Mouse (Mus musculus) lung, postnatal 0 days (tissue): Measurements from ENCODE around the gene Gfra1. TPM values are rescaled to one million over a fixed set of nuclear protein-coding genes. Genes with fewer than 3 reads are reported as not detected.

ENCODE experiments used
- ATAC-seq: fragments of 200-750 bp; cut with Nextera tagmentation; 2 replicates; pipeline ENCODE4 v1.8.0; 2017; ENCODE audit warnings: moderate library complexity
- DNase-seq: peaks from one replicate; pipeline ENCODE4 v3.0.0-alpha.2; 2016; ENCODE audit warnings: low spot score
- H3K27ac ChIP-seq: fragments of 300-500 bp; sonication (generic); 2 replicates; pipeline ENCODE4 v1.5.1; 2014; ENCODE audit warnings: antibody characterized with exemption, mild to moderate bottlenecking, low read length, mixed read lengths
- H3K27me3 ChIP-seq: fragments of 300-500 bp; sonication (generic); replicated peaks from 2 replicates; pipeline ENCODE4 v1.6.1; 2014; ENCODE audit warnings: low read length, mixed read lengths; ENCODE audit not compliant: insufficient read depth
- H3K36me3 ChIP-seq: fragments of 300-500 bp; sonication (generic); 2 replicates; pipeline ENCODE4 v1.6.1; 2014; ENCODE audit warnings: low read length, mixed read lengths; ENCODE audit not compliant: insufficient read depth
- H3K4me1 ChIP-seq: fragments of 300-500 bp; sonication (generic); 2 replicates; pipeline ENCODE4 v1.6.1; 2014; ENCODE audit warnings: antibody characterized with exemption, low read depth, low read length, mixed read lengths; ENCODE audit not compliant: insufficient read depth
- H3K4me2 ChIP-seq: fragments of 300-500 bp; sonication (generic); replicated peaks from 2 replicates; pipeline ENCODE4 v1.6.1; 2014; ENCODE audit warnings: low read depth, mild to moderate bottlenecking, low read length, moderate library complexity, mixed read lengths
- H3K4me3 ChIP-seq: fragments of 300-500 bp; sonication (generic); 2 replicates; pipeline ENCODE4 v1.5.1; 2014; ENCODE audit warnings: low read depth, low read length
- H3K9ac ChIP-seq: fragments of 300-500 bp; sonication (generic); replicated peaks from 2 replicates; pipeline ENCODE4 v1.6.1; 2014; ENCODE audit warnings: low read depth, mild to moderate bottlenecking
- H3K9me3 ChIP-seq: fragments of 300-500 bp; sonication (generic); 2 replicates; pipeline ENCODE4 v1.6.1; 2016; ENCODE audit warnings: low read length, mixed read lengths
- CTCF ChIP-seq: IDR thresholded peaks from 2 replicates; pipeline ENCODE4 v1.5.1; 2016; ENCODE audit warnings: antibody characterized with exemption, mild to moderate bottlenecking
- EP300 ChIP-seq: IDR thresholded peaks from 2 replicates; pipeline ENCODE4 v1.6.1; 2016; ENCODE audit warnings: antibody characterized with exemption, mild to moderate bottlenecking, control low read depth
- WGBS: fragments of 180-500 bp; shearing (Covaris S2); extraction: QIAGEN DNeasy Blood & Tissue Kit; methylation state at CpG from one replicate; pipeline ENCODE4 v1.1.7; 2014; 5-methylcytosine and 5-hydroxymethylcytosine counted together
- polyA plus RNA-seq: library from polyadenylated mRNA; unstranded; fragments of >200 nt; fragmentation: Nextera tagmentation; extraction: Ambion mirVana; gene quantifications from 2 replicates; pipeline ENCODE4 v1.2.1, GENCODE M21; 2015

The Gfra1 gene
- polyA plus RNA-seq, 1 experiment from 2014 or later = 6.2 TPM

GRCm38 (mm10) chr19:58205470-58205869, 250.2 kb downstream of the Gfra1 start:
- no peaks in the 10 kb centered on the region for H3K27me3 ChIP-seq
- H3K4me2 ChIP-seq = no peak overlapping the region
- TF ChIP-seq EP300 = no peak
- no peak for TF ChIP-seq CTCF
- H3K36me3 ChIP-seq = no peaks in the 10 kb centered on the region
- H3K4me3 ChIP-seq = no peak overlapping the region
- H3K4me1 ChIP-seq = no peaks in the 10 kb centered on the region
- no peaks in the 10 kb centered on the region for H3K9me3 ChIP-seq
- no peak overlapping the region for H3K27ac ChIP-seq
- no peak for DNase-seq
- WGBS = 90% methylated on average over 7 of the region's 7 CpGs
- no peak for ATAC-seq
- no peak overlapping the region for H3K9ac ChIP-seq

- Histone ChIP-seq H3K4me2 (no peak overlapping the region), H3K4me1 (no peaks in the 10 kb centered on the region), H3K27me3 (no peaks in the 10 kb centered on the region), H3K4me3 (no peak overlapping the region), H3K9ac (no peak overlapping the region), H3K9me3 (no peaks in the 10 kb centered on the region), H3K36me3 (no peaks in the 10 kb centered on the region), H3K27ac (no peak overlapping the region)
- no peak for ATAC-seq
- WGBS = 82% methylated on average over 5 of the region's 5 CpGs
- no peak for DNase-seq
- TF ChIP-seq CTCF = no peak
- no peak for TF ChIP-seq EP300
Observed at GRCm38 (mm10) chr19:58202627-58203026, 253.1 kb downstream of the Gfra1 start.

- DNase-seq = no peak
- 74% methylated on average over 5 of the region's 5 CpGs for WGBS
- ATAC-seq = no peak
Observed at GRCm38 (mm10) chr19:58199679-58200078, 256.0 kb downstream of the Gfra1 start.

GRCm38 (mm10) chr19:58193733-58194456, 261.8 kb downstream of the Gfra1 start:
- Histone ChIP-seq H3K36me3 (no peaks in the 10 kb centered on the region), H3K9ac (no peak overlapping the region), H3K4me3 (no peak overlapping the region), H3K4me2 (no peak overlapping the region), H3K9me3 (no peaks in the 10 kb centered on the region), H3K27me3 (no peaks in the 10 kb centered on the region), H3K4me1 (no peaks in the 10 kb centered on the region), H3K27ac (no peak overlapping the region)
- TF ChIP-seq CTCF (no peak), EP300 (no peak)
- ATAC-seq (no peak), DNase-seq (no peak)
- WGBS = 51% methylated on average over 7 of the region's 7 CpGs

More at GRCm38 (mm10) chr19:58199679-58200078, 256.0 kb downstream of the Gfra1 start:
- TF ChIP-seq CTCF (no peak), EP300 (no peak)
- no peaks in the 10 kb centered on the region for H3K27me3 ChIP-seq
- no peaks in the 10 kb centered on the region for H3K9me3 ChIP-seq
- no peak overlapping the region for H3K27ac ChIP-seq
- no peaks in the 10 kb centered on the region for H3K4me1 ChIP-seq
- H3K4me2 ChIP-seq = no peak overlapping the region
- H3K9ac ChIP-seq = no peak overlapping the region
- no peak overlapping the region for H3K4me3 ChIP-seq
- H3K36me3 ChIP-seq = no peaks in the 10 kb centered on the region

GRCm38 (mm10) chr19:58190947-58191346, 264.8 kb downstream of the Gfra1 start:
- WGBS = 50% methylated on average over 2 of the region's 2 CpGs
- no peak for DNase-seq
- ATAC-seq = no peak
- no peak overlapping the region for H3K27ac ChIP-seq
- H3K4me1 ChIP-seq = no peaks in the 10 kb centered on the region
- H3K36me3 ChIP-seq = no peaks in the 10 kb centered on the region
- H3K27me3 ChIP-seq = no peaks in the 10 kb centered on the region
- H3K4me3 ChIP-seq = no peak overlapping the region
- no peak overlapping the region for H3K9ac ChIP-seq
- no peaks in the 10 kb centered on the region for H3K9me3 ChIP-seq
- no peak overlapping the region for H3K4me2 ChIP-seq
- TF ChIP-seq EP300 (no peak), CTCF (no peak)

- TF ChIP-seq CTCF = no peak
- no peak for TF ChIP-seq EP300
- H3K27ac ChIP-seq = no peak overlapping the region
- DNase-seq (no peak), ATAC-seq (no peak)
- H3K9me3 ChIP-seq = no peaks in the 10 kb centered on the region
- H3K36me3 ChIP-seq = no peaks in the 10 kb centered on the region
- 60% methylated on average over 4 of the region's 4 CpGs for WGBS
- H3K27me3 ChIP-seq = no peaks in the 10 kb centered on the region
- H3K4me2 ChIP-seq = no peak overlapping the region
- no peak overlapping the region for H3K4me3 ChIP-seq
- H3K9ac ChIP-seq = no peak overlapping the region
- H3K4me1 ChIP-seq = no peaks in the 10 kb centered on the region
Observed at GRCm38 (mm10) chr19:58186558-58186957, 269.2 kb downstream of the Gfra1 start.

Other genes with a start within 250 kb of the Gfra1 start
- gene Ccdc172, start 56.1 kb upstream of the Gfra1 start, polyA plus RNA-seq = not detected in 2 replicates
- not detected in 2 replicates for gene Pnlip, start 196.6 kb upstream of the Gfra1 start, polyA plus RNA-seq